Mouse (Mus musculus) kidney, embryonic 16.5 days (tissue): ENCODE measurements around the gene Olah. TPM values are rescaled to one million over a fixed set of nuclear protein-coding genes. Genes with fewer than 3 reads are reported as not detected.

Experiments used
- ATAC-seq: fragments of 200-750 bp; cut with Nextera tagmentation; 2 replicates; pipeline ENCODE4 v1.8.0; 2017; ENCODE audit warnings: moderate TSS enrichment; ENCODE audit not compliant: low FRiP score, low TSS enrichment
- H3K27ac ChIP-seq: fragments of 300-500 bp; sonication (generic); 2 replicates; pipeline ENCODE4 v1.5.1; 2014; ENCODE audit warnings: low read length
- H3K27me3 ChIP-seq: fragments of 300-500 bp; sonication (generic); 2 replicates; pipeline ENCODE4 v1.6.1; 2014; ENCODE audit warnings: low read length, control low read depth, mixed read lengths; ENCODE audit not compliant: insufficient read depth
- H3K36me3 ChIP-seq: fragments of 300-500 bp; sonication (generic); 2 replicates; pipeline ENCODE4 v1.6.1; 2014; ENCODE audit warnings: low read length, control low read depth, mixed read lengths; ENCODE audit not compliant: insufficient read depth
- H3K4me1 ChIP-seq: fragments of 300-500 bp; sonication (generic); 2 replicates; pipeline ENCODE4 v1.6.1; 2014; ENCODE audit warnings: low read length, control low read depth, mixed read lengths; ENCODE audit not compliant: insufficient read depth
- H3K4me2 ChIP-seq: fragments of 300-500 bp; sonication (generic); replicated peaks from 2 replicates; pipeline ENCODE4 v1.6.1; 2014; ENCODE audit warnings: low read depth, low read length
- H3K4me3 ChIP-seq: fragments of 300-500 bp; sonication (generic); 2 replicates; pipeline ENCODE4 v1.5.1; 2014; ENCODE audit warnings: mild to moderate bottlenecking, low read length
- H3K9ac ChIP-seq: fragments of 300-500 bp; sonication (generic); replicated peaks from 2 replicates; pipeline ENCODE4 v1.6.1; 2014; ENCODE audit warnings: low read length
- H3K9me3 ChIP-seq: fragments of 300-500 bp; sonication (generic); 2 replicates; pipeline ENCODE4 v1.6.1; 2016; ENCODE audit warnings: low read length, control low read depth
- WGBS: fragments of 180-500 bp; shearing (Covaris S2); extraction: QIAGEN DNeasy Blood & Tissue Kit; methylation state at CpG from one replicate; pipeline ENCODE4 v1.1.7; 2014; 5-methylcytosine and 5-hydroxymethylcytosine counted together
- polyA plus RNA-seq: library from polyadenylated mRNA; unstranded; fragments of >200 nt; fragmentation: Nextera tagmentation; extraction: Ambion mirVana; gene quantifications from 2 replicates; pipeline ENCODE4 v1.2.1, GENCODE M21; 2015

The Olah gene
- polyA plus RNA-seq, 1 experiment from 2014 or later, result not detected

DNA sequence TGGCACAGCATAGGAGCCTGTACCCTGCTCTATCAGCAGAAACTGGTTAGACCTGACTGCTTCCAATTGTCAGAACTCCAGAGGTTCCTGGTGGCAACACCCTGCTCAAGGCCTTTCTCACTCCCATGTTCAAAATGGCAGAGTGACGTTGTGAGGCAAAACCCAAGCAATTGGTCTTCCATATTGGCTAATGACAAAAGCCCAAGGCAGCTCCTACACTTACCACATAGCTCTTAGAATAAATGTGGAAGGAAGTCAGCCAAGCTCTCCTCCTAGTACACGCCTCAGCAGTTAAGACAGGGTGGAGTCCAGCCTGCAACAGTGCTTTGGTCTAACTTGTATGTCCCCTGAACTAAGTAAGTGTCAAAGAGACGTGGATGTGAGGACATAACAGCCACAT, 39.1 kb downstream of the Olah start:
- Histone ChIP-seq H3K27me3 (no peaks in the 10 kb centered on the region), H3K4me2 (no peak overlapping the region), H3K9ac (no peak overlapping the region), H3K27ac (no peak overlapping the region), H3K4me1 (no peaks in the 10 kb centered on the region), H3K36me3 (no peaks in the 10 kb centered on the region), H3K4me3 (no peak overlapping the region), H3K9me3 (no peaks in the 10 kb centered on the region)
- 78% methylated on average over 3 of the region's 3 CpGs for WGBS
- no peak for ATAC-seq

DNA sequence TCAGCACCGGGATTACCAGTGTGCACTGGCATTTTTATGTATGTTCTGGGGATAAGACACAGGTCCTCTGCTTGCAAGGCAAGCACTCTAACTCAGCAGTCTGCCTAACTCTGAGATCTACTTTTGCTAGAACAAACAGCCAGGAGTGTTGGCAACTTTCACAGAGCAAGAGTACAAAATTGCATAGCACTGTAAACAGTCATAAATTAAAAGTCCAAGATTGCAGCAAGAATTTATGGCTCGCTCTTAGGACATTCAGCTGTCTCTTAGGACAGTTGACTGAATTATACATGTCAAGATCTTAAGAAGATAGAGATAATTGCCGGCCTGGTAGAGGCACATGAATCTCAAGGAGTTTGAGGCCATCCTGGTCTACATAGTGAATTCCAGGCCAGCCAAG, 40.7 kb downstream of the Olah start:
- H3K4me3 ChIP-seq, result no peak overlapping the region
- WGBS, result 49% methylated on average over 3 of the region's 3 CpGs
- no peak overlapping the region for H3K27ac ChIP-seq
- H3K4me1 ChIP-seq, result no peaks in the 10 kb centered on the region
- no peak overlapping the region for H3K4me2 ChIP-seq
- no peak overlapping the region for H3K9ac ChIP-seq
- no peaks in the 10 kb centered on the region for H3K36me3 ChIP-seq
- H3K9me3 ChIP-seq, result peaks cover 4% of the 10 kb centered on the region; the same call in 1 of the 2 replicates
- no peaks in the 10 kb centered on the region for H3K27me3 ChIP-seq
- no peak for ATAC-seq

DNA sequence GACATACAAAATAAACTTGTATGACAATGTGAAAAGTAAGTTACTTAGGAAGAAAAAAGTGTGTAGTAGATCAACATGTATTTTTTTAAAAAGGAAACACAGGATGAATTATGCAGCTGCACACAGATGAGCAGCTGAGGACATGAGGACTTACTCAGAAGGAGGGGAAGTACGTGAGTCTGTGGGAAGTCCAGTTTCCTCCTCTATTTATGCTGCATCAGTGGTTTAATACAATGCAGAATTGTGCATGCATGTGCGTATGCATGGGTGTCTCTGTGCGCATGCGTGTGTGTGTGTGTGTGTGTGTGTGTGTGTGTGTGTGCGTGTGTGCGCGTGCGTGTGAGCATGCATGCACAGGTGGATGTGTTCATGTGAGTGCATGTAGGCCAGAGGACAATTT, 41.2 kb downstream of the Olah start:
- H3K36me3 ChIP-seq, result no peaks in the 10 kb centered on the region
- no peaks in the 10 kb centered on the region for H3K4me1 ChIP-seq
- WGBS, result 88% methylated on average over 8 of the region's 8 CpGs
- H3K4me2 ChIP-seq, result no peak overlapping the region
- no peaks in the 10 kb centered on the region for H3K27me3 ChIP-seq
- peaks cover 4% of the 10 kb centered on the region; the same call in 1 of the 2 replicates for H3K9me3 ChIP-seq
- H3K27ac ChIP-seq, result no peak overlapping the region
- H3K9ac ChIP-seq, result no peak overlapping the region
- H3K4me3 ChIP-seq, result no peak overlapping the region
- ATAC-seq, result no peak

DNA sequence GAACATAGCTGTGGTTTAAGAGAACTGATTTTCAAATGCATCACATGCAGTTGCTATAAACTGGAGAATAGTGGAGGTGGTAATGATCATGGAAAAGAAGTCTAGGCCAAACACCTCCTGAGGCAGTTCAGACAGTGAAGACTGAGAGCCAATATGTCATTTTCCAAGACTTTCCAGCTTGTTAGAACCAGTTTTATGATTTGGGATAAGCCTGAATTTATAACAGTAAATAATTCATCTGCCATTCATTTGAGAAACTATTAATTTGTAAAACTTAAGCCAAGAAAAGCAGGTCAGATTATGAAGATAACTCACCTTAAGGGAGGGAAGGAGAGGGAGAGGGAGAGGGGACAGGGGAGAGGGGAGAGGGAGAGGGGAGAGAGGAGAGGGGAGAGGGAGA, 43.9 kb downstream of the Olah start:
- no peak overlapping the region for H3K9ac ChIP-seq
- H3K27me3 ChIP-seq, result no peaks in the 10 kb centered on the region
- no peak for ATAC-seq
- no peaks in the 10 kb centered on the region for H3K4me1 ChIP-seq
- no peak overlapping the region for H3K27ac ChIP-seq
- H3K4me2 ChIP-seq, result no peak overlapping the region
- H3K9me3 ChIP-seq, result peaks cover 4% of the 10 kb centered on the region; the same call in 1 of the 2 replicates
- no peaks in the 10 kb centered on the region for H3K36me3 ChIP-seq
- H3K4me3 ChIP-seq, result no peak overlapping the region

DNA sequence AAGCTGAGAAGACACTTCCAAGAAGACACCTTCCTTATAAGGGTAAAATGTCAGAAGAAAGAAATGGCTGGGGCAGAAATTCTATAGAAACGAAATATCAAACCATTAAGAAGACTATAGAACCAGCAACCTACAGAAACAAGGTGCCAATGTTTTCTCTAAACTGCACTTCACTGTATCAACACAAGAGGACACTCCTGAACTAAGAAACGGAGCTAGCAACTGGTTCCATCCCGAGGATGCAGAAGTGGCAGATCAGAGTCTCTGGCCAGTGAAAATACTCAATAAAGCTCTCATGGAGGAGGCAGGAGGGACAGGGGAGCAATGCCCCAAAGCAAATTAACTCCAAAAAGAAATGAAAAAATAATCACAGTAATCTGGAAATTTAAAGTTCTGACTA, 48.1 kb downstream of the Olah start:
- H3K9me3 ChIP-seq, result peaks cover 4% of the 10 kb centered on the region; the same call in 1 of the 2 replicates
- WGBS, result 18% methylated on average over 3 of the region's 3 CpGs

DNA sequence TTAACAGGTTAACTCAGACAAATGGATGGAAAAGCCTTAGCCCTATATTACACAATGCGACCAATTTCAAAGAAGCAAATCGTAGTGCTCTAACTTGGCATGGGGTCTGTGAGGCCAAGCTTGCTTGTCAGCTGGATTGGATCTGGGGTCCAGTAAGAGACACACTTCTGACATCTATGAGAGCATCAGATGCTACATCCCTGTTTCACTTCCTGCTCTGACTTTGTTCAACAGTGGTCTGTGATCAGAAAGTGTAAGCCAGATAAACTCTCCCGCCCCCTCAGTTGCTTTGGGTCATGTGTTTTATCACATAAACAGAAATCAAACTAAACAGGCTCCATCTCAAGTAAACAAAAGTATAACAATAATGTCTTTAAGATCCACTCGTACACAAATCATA, 48.6 kb downstream of the Olah start:
- WGBS, result 79% methylated on average over 4 of the region's 4 CpGs
- Histone ChIP-seq H3K4me3 (no peak overlapping the region), H3K36me3 (no peaks in the 10 kb centered on the region), H3K4me2 (no peak overlapping the region), H3K4me1 (no peaks in the 10 kb centered on the region), H3K27ac (no peak overlapping the region), H3K9ac (no peak overlapping the region), H3K27me3 (no peaks in the 10 kb centered on the region), H3K9me3 (peaks cover 4% of the 10 kb centered on the region; the same call in 1 of the 2 replicates)
- ATAC-seq, result no peak

More for the DNA sequence above, 48.1 kb downstream of the Olah start:
- H3K4me2 ChIP-seq, result no peak overlapping the region
- H3K27ac ChIP-seq, result no peak overlapping the region
- H3K36me3 ChIP-seq, result no peaks in the 10 kb centered on the region
- H3K9ac ChIP-seq, result no peak overlapping the region
- H3K27me3 ChIP-seq, result no peaks in the 10 kb centered on the region
- ATAC-seq, result no peak
- no peaks in the 10 kb centered on the region for H3K4me1 ChIP-seq
- H3K4me3 ChIP-seq, result no peak overlapping the region

DNA sequence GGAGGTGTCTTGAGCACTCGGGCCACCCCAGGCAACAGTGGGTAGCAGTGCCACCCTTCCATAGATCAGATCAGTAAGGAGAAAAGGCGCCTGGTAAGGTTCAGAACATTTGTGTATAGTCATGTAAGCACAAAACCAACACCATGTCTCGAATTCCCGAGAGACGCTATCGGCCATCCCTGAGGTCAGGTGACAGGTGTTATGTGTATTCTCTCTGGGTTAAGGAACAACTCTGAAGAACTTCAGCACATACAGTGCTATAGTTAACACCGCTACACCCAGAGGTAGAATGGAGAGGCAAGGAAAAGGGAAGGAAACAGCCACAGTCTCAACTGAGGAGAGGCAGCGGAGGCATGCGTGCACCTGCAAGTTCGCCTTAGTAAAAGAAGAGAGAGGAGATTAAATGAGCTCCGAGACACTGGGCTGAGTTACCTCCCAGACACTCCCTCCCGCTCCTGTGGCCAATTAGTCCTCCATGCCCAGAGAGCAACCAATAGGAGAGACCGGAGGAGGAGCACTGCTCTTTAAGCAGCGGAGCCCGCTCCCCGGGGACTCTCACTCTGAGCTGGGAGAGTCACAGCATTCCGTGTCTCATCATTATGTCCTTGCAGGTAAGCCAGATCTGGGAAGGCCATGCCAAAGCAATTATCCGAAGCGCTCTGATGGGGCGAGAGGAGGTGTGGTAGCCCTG, 61.3 kb downstream of the Olah start, which contains the start of gene Acbd7:
Gene Acbd7 (plus strand): TSS at position 558 of the 691 bp plus-strand sequence.
- H3K4me3 ChIP-seq, result peak within 1 kb of the TSS; percentile 43
- H3K27me3 ChIP-seq, result peaks cover 8% of the 10 kb centered on the region; the same call in 1 of the 2 replicates
- ATAC-seq, result peak; percentile 64
- H3K4me2 ChIP-seq, result peak within 1 kb of the TSS; percentile 69
- peak within 1 kb of the TSS; percentile 49 for H3K9ac ChIP-seq
- H3K4me1 ChIP-seq, result peaks cover 15% of the 10 kb centered on the region
- no peaks in the 10 kb centered on the region for H3K36me3 ChIP-seq
- 5% methylated on average over 20 of the region's 20 CpGs for WGBS
- H3K27ac ChIP-seq, result no peak within 1 kb of the TSS
- H3K9me3 ChIP-seq, result no peaks in the 10 kb centered on the region

DNA sequence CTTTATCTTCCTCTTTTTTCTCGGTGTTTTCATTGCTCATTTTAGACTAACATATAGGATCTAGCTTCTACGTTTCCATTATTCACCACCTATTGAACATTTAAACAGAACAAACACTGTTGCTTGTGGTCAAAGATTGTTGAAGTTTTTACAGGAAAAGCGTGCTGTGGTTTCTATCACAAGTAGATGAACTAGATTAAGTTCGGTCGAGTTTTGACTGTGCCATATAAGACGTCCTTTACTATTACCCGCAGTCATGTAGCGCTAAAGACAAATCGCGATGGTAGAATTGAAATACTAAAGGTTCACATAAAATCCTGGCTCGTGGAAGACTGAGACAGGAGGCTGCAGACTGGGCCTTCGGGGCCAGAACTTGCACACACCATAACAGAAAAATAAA, 63.2 kb downstream of the Olah start:
- no peak for ATAC-seq
- Histone ChIP-seq H3K9ac (no peak overlapping the region), H3K9me3 (no peaks in the 10 kb centered on the region), H3K4me3 (no peak overlapping the region), H3K36me3 (peaks cover 10% of the 10 kb centered on the region), H3K27ac (no peak overlapping the region), H3K27me3 (peaks cover 8% of the 10 kb centered on the region; the same call in 1 of the 2 replicates), H3K4me1 (peaks cover 20% of the 10 kb centered on the region), H3K4me2 (no peak overlapping the region)
- 92% methylated on average over 12 of the region's 12 CpGs for WGBS

DNA sequence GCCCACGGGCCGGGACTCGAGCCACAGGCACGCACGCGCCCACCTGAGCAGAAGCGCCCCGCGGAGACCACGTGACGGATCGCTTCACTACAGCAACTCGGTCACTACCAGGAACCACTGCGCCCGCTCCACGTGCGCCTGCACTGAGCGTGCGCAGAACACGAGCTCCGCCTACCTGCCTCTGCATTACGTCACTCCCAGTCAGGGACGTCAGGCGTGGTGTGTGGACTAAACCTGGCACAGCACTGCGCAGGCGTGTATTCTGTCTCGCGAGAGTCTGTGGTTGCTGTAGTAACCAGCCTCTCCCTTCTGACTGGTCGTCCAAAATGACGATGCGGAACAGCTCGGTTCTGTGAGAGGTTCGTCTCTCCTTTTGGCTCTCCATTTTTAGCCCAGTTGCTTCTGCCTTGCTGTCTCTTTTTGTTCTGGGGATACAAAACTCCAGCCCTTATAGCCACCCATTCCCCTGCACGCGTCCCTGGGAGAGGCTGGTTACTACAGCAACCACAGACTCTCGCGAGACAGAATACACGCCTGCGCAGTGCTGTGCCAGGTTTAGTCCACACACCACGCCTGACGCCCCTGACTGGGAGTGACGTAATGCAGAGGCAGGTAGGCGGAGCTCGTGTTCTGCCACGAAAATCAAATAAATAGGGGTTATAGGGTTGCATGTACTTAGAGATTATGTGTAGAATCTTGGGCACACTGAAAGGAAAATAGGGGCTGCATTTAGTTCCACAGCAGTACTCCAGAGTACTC, 64.3 kb downstream of the Olah start, which contains the start of gene Rpp38:
Gene Rpp38 (minus strand): TSS at position 160 of the 759 bp plus-strand sequence.
- WGBS, result 0% methylated on average over 45 of the region's 45 CpGs
- peaks cover 20% of the 10 kb centered on the region for H3K4me1 ChIP-seq
- H3K9me3 ChIP-seq, result no peaks in the 10 kb centered on the region
- peaks cover 8% of the 10 kb centered on the region; the same call in 1 of the 2 replicates for H3K27me3 ChIP-seq
- H3K4me3 ChIP-seq, result peak within 1 kb of the TSS; percentile 63
- peak within 1 kb of the TSS; percentile 54 for H3K4me2 ChIP-seq
- peak within 1 kb of the TSS; percentile 63 for H3K27ac ChIP-seq
- peaks cover 19% of the 10 kb centered on the region for H3K36me3 ChIP-seq
- ATAC-seq, result peak; percentile 99
- H3K9ac ChIP-seq, result peak within 1 kb of the TSS; percentile 74

DNA sequence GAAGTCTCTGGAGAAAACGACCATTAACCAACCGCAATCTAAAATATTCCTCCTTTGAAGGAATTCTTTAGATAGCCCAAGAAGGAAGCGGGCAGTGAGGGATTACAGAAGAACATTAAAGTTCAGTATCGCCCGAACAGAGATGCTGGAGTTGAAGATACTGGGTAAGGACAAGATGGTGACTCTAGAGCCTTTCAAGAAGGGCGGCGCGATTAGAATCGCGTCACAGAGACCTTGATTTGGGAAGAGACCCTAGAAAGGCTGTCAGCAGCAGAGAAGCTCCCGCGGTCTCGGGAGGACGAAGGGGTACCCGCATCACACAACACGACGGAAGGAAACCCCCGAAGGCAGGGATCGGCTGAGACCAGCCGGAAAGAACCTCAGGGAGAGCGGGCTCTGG, 65.0 kb downstream of the Olah start:
- Histone ChIP-seq H3K27me3 (peaks cover 4% of the 10 kb centered on the region; the same call in 1 of the 2 replicates), H3K9me3 (no peaks in the 10 kb centered on the region), H3K4me1 (peaks cover 20% of the 10 kb centered on the region), H3K4me3 (peak overlapping the region; percentile 63), H3K36me3 (peaks cover 19% of the 10 kb centered on the region), H3K9ac (peak overlapping the region; percentile 74), H3K27ac (peak overlapping the region; percentile 63), H3K4me2 (peak overlapping the region; percentile 54)
- no peak for ATAC-seq
- under 1% methylated on average over 21 of the region's 21 CpGs for WGBS
